19 mouse cellular contexts compared by ENCODE assay signal in genomic region chr8:122197342-122197741, GRCm38 (mm10).
"Had no signal": no experiment of that assay in that cellular context is flagged by ENCODE, and none has a peak within 500 bp of the region (broad histone marks: within the 10 kb centered on the region; RNA-seq: fewer than 3 reads in every experiment).

No protein-coding gene starts in this region.

- H3K4me3 ChIP-seq: midbrain, embryonic 13.5 days; myocyte; neural tube, embryonic 13.5 days; neural tube, embryonic 15.5 days; stomach, embryonic 15.5 days had no signal

- ATAC-seq: midbrain, embryonic 13.5 days; midbrain, embryonic 16.5 days had no signal

- H3K27ac ChIP-seq: liver, embryonic 14.5 days; midbrain, embryonic 13.5 days; neural tube, embryonic 13.5 days; neural tube, embryonic 15.5 days; stomach, embryonic 15.5 days; stomach, postnatal 0 days had no signal

- H3K36me3 ChIP-seq: midbrain, embryonic 13.5 days; neural tube, embryonic 13.5 days; neural tube, embryonic 15.5 days; stomach, embryonic 15.5 days had no signal

- DNase-seq: lung, adult 18-20 months; lung, embryonic 14.5 days; lung, postnatal 10 days; lung, postnatal 4 days; retina, postnatal 1 day; right cerebral cortex, adult 18-20 months; right cerebral cortex, postnatal 25 days; right cerebral cortex, postnatal 4 days; thymus, adult 2 months; thymus, postnatal 25 days; thymus, postnatal 4 days had no signal

- H3K9me3 ChIP-seq: midbrain, embryonic 13.5 days; neural tube, embryonic 13.5 days; neural tube, embryonic 15.5 days; stomach, embryonic 15.5 days had no signal

- H3K27me3 ChIP-seq: midbrain, embryonic 13.5 days; neural tube, embryonic 13.5 days; neural tube, embryonic 15.5 days had no signal
